Mouse (Mus musculus): Measurements from ENCODE around the gene Oard1. TPM values are rescaled to one million over a fixed set of nuclear protein-coding genes. Genes with fewer than 3 reads are reported as not detected.

Gene Oard1
- polyA plus RNA-seq, 1 experiment from 2014 or later = 45.4 TPM

DNA sequence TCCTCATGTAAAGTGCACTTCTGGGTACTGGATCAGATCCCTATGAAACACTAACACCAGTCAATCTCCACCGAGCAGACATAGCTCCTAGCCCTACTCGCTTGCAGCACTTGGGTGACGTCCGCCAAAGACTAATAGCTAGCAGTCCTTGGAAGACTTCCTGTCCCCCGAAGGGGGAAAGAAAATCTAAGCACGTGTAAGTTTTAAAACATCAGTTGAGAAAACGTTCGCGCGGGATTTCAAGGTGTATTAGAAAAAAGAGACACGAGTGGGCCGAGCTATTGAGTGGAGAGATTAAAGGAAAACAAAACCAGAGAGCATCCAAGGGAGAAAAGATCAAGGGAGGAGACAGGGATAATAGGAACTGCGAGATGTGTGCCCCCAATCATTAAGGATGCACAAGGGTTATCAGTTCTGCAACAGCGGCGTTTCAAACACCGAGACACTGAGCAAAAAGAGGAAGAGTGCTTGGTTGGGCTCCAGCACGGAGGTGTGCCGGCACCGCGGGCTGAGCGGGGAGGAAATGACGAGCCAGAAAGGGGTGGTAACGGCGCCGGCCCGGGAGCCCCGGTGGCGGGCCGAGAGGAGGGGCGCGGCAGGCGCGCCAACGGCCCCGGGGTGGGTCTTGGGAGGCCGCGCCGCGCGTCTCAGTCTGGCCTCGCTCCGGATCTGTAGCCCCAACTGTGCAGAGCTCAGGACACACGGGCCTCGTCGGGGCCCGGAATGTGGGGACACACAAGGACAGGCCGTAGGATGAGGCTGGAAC is 1.1 kb upstream of the Oard1 start:
- H3K4me3 ChIP-seq = peak overlapping the region; percentile 82
- H3K27me3 ChIP-seq (replicated peaks) = no peaks in the 10 kb centered on the region
- H3K4me1 ChIP-seq (replicated peaks) = peaks cover 41% of the 10 kb centered on the region
- WGBS = under 1% methylated on average over 47 of the region's 47 CpGs
- peak overlapping the region; percentile 92 for H3K4me2 ChIP-seq
- H3K27ac ChIP-seq (ENCODE audit: poor library complexity, severe bottlenecking) = peak overlapping the region; percentile 99
- peak overlapping the region; percentile 99 for H3K9ac ChIP-seq
- H3K36me3 ChIP-seq = peaks cover 15% of the 10 kb centered on the region
- peak; percentile 49 for ATAC-seq (ENCODE audit: insufficient number of reproducible peaks, low FRiP score)
- no peaks in the 10 kb centered on the region for H3K9me3 ChIP-seq (replicated peaks)

GRCm38 (mm10) chr17:48410299-48410785 is 528 bp downstream of the Oard1 start:
- Histone ChIP-seq H3K27ac (ENCODE audit: poor library complexity, severe bottlenecking) (peak overlapping the region; percentile 99), H3K4me2 (peak overlapping the region; percentile 79), H3K9ac (peak overlapping the region; percentile 83), H3K36me3 (peaks cover 30% of the 10 kb centered on the region), H3K4me3 (peak overlapping the region; percentile 82), H3K4me1 (replicated peaks) (peaks cover 34% of the 10 kb centered on the region), H3K27me3 (replicated peaks) (no peaks in the 10 kb centered on the region), H3K9me3 (replicated peaks) (no peaks in the 10 kb centered on the region)
- peak; percentile 24; the same call in 1 of the 2 replicates for ATAC-seq (ENCODE audit: insufficient number of reproducible peaks, low FRiP score)
- WGBS = under 1% methylated on average over 13 of the region's 13 CpGs

DNA sequence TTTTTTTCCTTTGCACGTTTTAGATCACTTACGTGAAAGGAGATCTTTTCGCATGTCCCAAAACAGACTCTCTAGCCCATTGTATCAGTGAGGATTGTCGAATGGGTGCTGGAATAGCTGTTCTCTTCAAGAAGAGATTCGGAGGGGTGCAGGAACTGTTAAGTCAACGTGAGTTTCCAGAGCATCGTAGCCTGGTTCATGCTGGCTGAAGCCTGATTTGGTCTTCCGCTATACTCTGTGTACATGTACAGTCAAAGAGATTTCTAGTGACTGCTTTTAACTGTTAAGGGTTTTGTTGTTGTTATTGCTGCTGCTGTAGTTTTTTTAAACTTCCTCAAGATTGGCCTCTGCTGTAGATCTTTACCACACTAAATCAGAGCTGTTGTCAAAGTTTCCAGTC is 1.4 kb downstream of the Oard1 start:
- WGBS = 59% methylated on average over 8 of the region's 8 CpGs
- no peak for ATAC-seq (ENCODE audit: insufficient number of reproducible peaks, low FRiP score)
- peak overlapping the region; percentile 82 for H3K4me3 ChIP-seq

GRCm38 (mm10) chr17:48416011-48416410 is 6.2 kb downstream of the Oard1 start:
- no peak overlapping the region for H3K4me3 ChIP-seq
- WGBS = 77% methylated on average over 7 of the region's 7 CpGs
- H3K27me3 ChIP-seq (replicated peaks) = no peaks in the 10 kb centered on the region

More for the DNA sequence above, 1.4 kb downstream of the Oard1 start:
- Histone ChIP-seq H3K4me2 (peak overlapping the region; percentile 79), H3K9me3 (replicated peaks) (no peaks in the 10 kb centered on the region), H3K9ac (peak overlapping the region; percentile 83), H3K36me3 (peaks cover 38% of the 10 kb centered on the region), H3K4me1 (replicated peaks) (peaks cover 30% of the 10 kb centered on the region), H3K27me3 (replicated peaks) (no peaks in the 10 kb centered on the region), H3K27ac (ENCODE audit: poor library complexity, severe bottlenecking) (peak overlapping the region; percentile 99)

GRCm38 (mm10) chr17:48416425-48417195 is 6.8 kb downstream of the Oard1 start:
- H3K4me3 ChIP-seq = no peak overlapping the region
- H3K27me3 ChIP-seq (replicated peaks) = no peaks in the 10 kb centered on the region
- no peaks in the 10 kb centered on the region for H3K9me3 ChIP-seq (replicated peaks)
- peaks cover 30% of the 10 kb centered on the region for H3K4me1 ChIP-seq (replicated peaks)
- ATAC-seq (ENCODE audit: insufficient number of reproducible peaks, low FRiP score) = peak; percentile 41; the same call in 1 of the 2 replicates
- peaks cover 81% of the 10 kb centered on the region for H3K36me3 ChIP-seq
- H3K9ac ChIP-seq = no peak overlapping the region
- H3K27ac ChIP-seq (ENCODE audit: poor library complexity, severe bottlenecking) = 0 out of 2 replicates have a peak overlapping the region, but pooled peaks have one; percentile 30
- WGBS = 85% methylated on average over 14 of the region's 14 CpGs
- H3K4me2 ChIP-seq = no peak overlapping the region

More at GRCm38 (mm10) chr17:48416011-48416410, 6.2 kb downstream of the Oard1 start:
- Histone ChIP-seq H3K27ac (ENCODE audit: poor library complexity, severe bottlenecking) (peak overlapping the region; percentile 44), H3K9me3 (replicated peaks) (no peaks in the 10 kb centered on the region), H3K4me2 (no peak overlapping the region), H3K36me3 (peaks cover 75% of the 10 kb centered on the region), H3K4me1 (replicated peaks) (peaks cover 35% of the 10 kb centered on the region), H3K9ac (no peak overlapping the region)
- no peak for ATAC-seq (ENCODE audit: insufficient number of reproducible peaks, low FRiP score)

DNA sequence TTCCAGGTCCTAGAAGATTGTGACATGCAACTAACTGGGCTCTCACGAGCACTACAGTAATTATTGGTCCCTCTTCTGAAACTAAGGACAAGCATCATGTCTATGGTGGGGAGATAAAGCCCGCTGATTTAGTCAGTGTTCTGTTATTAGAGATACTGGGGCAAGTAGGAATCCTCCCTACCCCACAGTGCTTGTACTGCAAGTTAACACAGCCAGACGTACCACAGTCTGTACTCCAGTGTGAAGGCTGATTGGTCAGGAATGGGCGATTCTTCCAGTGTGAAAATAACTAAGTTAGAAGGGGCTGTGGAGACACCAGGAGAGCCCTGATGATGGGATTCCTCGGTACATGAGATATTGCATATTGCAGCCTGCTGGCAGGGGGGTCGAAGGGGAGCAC is 7.7 kb downstream of the Oard1 start:
- ATAC-seq (ENCODE audit: insufficient number of reproducible peaks, low FRiP score) = no peak
- H3K9ac ChIP-seq = peak overlapping the region; percentile 53
- no peaks in the 10 kb centered on the region for H3K27me3 ChIP-seq (replicated peaks)
- WGBS = 57% methylated on average over 6 of the region's 6 CpGs
- H3K36me3 ChIP-seq = peaks cover 84% of the 10 kb centered on the region
- H3K4me3 ChIP-seq = no peak overlapping the region
- 0 out of 2 replicates have a peak overlapping the region, but pooled peaks have one; percentile 44 for H3K4me2 ChIP-seq
- H3K9me3 ChIP-seq (replicated peaks) = no peaks in the 10 kb centered on the region
- peaks cover 26% of the 10 kb centered on the region for H3K4me1 ChIP-seq (replicated peaks)
- H3K27ac ChIP-seq (ENCODE audit: poor library complexity, severe bottlenecking) = peak overlapping the region; percentile 72

GRCm38 (mm10) chr17:48418174-48418573 is 8.4 kb downstream of the Oard1 start:
- WGBS = 29% methylated on average over 7 of the region's 7 CpGs
- peaks cover 86% of the 10 kb centered on the region for H3K36me3 ChIP-seq

GRCm38 (mm10) chr17:48418781-48419180 is 9.0 kb downstream of the Oard1 start:
- H3K9me3 ChIP-seq (replicated peaks) = no peaks in the 10 kb centered on the region
- H3K4me2 ChIP-seq = peak overlapping the region; percentile 44
- H3K36me3 ChIP-seq = peaks cover 84% of the 10 kb centered on the region
- H3K27me3 ChIP-seq (replicated peaks) = no peaks in the 10 kb centered on the region
- peak overlapping the region; percentile 72 for H3K27ac ChIP-seq (ENCODE audit: poor library complexity, severe bottlenecking)
- H3K4me1 ChIP-seq (replicated peaks) = peaks cover 26% of the 10 kb centered on the region
- peak overlapping the region; percentile 50; the same call in 1 of the 2 replicates for H3K9ac ChIP-seq
- H3K4me3 ChIP-seq = no peak overlapping the region; the same call in 1 of the 2 replicates
- WGBS = 59% methylated on average over 1 of the region's 1 CpGs
- ATAC-seq (ENCODE audit: insufficient number of reproducible peaks, low FRiP score) = no peak

More at GRCm38 (mm10) chr17:48418174-48418573, 8.4 kb downstream of the Oard1 start:
- ATAC-seq (ENCODE audit: insufficient number of reproducible peaks, low FRiP score) = peak; percentile 43; the same call in 1 of the 2 replicates
- Histone ChIP-seq H3K27me3 (replicated peaks) (no peaks in the 10 kb centered on the region), H3K4me2 (peak overlapping the region; percentile 44), H3K27ac (ENCODE audit: poor library complexity, severe bottlenecking) (peak overlapping the region; percentile 72), H3K9me3 (replicated peaks) (no peaks in the 10 kb centered on the region), H3K4me3 (no peak overlapping the region; the same call in 1 of the 2 replicates), H3K9ac (peak overlapping the region; percentile 53), H3K4me1 (replicated peaks) (peaks cover 26% of the 10 kb centered on the region)

DNA sequence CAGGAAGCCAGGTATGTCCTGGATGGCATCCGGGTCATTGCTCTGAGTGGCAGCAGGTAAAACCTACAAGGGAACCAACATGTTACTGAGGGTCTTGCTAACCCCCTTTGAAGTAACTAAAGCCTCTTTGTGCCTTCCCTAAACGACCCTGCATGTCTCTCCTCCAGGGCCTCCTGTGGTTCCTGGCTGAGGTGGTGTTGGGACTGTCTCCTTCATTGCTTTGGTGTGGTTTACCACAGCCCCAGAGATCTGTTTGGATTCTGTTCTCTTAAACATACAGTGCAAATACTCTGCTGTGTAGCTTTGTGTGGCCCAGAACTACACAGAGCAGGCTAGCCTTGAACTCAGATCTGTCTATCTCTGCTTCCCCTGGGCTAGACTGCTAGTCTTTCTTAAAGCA is 9.8 kb downstream of the Oard1 start:
- Histone ChIP-seq H3K4me3 (no peak overlapping the region), H3K4me2 (no peak overlapping the region), H3K9me3 (replicated peaks) (no peaks in the 10 kb centered on the region), H3K9ac (no peak overlapping the region), H3K4me1 (replicated peaks) (peaks cover 27% of the 10 kb centered on the region), H3K36me3 (peaks cover 85% of the 10 kb centered on the region), H3K27ac (ENCODE audit: poor library complexity, severe bottlenecking) (no peak overlapping the region), H3K27me3 (replicated peaks) (no peaks in the 10 kb centered on the region)
- no peak for ATAC-seq (ENCODE audit: insufficient number of reproducible peaks, low FRiP score)
- WGBS = 69% methylated on average over 2 of the region's 2 CpGs

DNA sequence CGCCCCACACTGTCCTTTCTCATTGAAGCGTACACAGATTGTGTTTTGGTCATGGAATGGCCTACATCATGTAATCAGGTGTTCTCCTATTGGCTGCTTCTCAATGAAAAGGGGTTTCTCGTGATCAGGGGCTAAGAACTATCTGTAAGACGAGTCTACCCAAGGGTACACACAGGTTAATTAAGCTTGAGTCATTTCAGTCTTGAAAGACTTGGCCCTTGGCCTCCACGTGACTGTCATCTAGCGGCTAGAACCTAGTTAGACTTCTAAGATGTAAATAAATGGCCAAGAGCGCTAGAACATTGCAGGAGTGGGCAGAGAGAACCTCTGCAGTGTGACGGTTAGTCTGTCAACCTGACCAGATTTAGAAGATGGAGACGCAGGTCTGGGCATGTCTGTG is 14.4 kb downstream of the Oard1 start:
- 89% methylated on average over 9 of the region's 9 CpGs for WGBS
- H3K36me3 ChIP-seq = peaks cover 53% of the 10 kb centered on the region
- peaks cover 51% of the 10 kb centered on the region for H3K4me1 ChIP-seq (replicated peaks)
- no peak for ATAC-seq (ENCODE audit: insufficient number of reproducible peaks, low FRiP score)
- H3K27me3 ChIP-seq (replicated peaks) = no peaks in the 10 kb centered on the region
- H3K4me2 ChIP-seq = no peak overlapping the region
- H3K9me3 ChIP-seq (replicated peaks) = no peaks in the 10 kb centered on the region
- H3K4me3 ChIP-seq = no peak overlapping the region
- H3K27ac ChIP-seq (ENCODE audit: poor library complexity, severe bottlenecking) = no peak overlapping the region
- no peak overlapping the region for H3K9ac ChIP-seq
